Mouse (Mus musculus): ENCODE results near the gene Filip1. TPM values are rescaled to one million over a fixed set of nuclear protein-coding genes. Genes with fewer than 3 reads are reported as not detected.

Filip1 gene
- polyA plus RNA-seq, 1 experiment from 2014 or later: 0.27 TPM

DNA sequence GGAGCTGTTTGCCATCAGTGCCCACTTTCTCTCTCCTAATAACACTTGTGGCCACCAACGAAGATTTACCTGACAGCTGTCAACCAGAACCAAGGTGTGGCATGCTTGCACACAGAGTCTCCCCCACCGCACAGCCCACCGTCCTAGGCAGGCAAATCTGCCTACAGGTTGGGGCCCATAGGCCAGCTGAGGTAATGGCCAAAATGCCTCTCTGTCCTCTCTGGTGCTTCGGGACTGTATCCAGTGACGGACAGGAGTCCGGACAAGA, 90.2 kb downstream of the Filip1 start:
- ATAC-seq (ENCODE audit: low read depth) (no peak), DNase-seq (no peak)
- H3K36me3 ChIP-seq: no peaks in the 10 kb centered on the region
- H3K4me3 ChIP-seq (replicated peaks): no peak overlapping the region
- no peak overlapping the region for H3K27ac ChIP-seq
- no peak overlapping the region for H3K4me2 ChIP-seq
- WGBS (ENCODE audit: insufficient replicate concordance): 71% methylated on average over 6 of the region's 6 CpGs
- H3K27me3 ChIP-seq: no peaks in the 10 kb centered on the region
- no peaks in the 10 kb centered on the region for H3K9me3 ChIP-seq (replicated peaks)
- H3K9ac ChIP-seq: no peak overlapping the region
- H3K4me1 ChIP-seq (replicated peaks): 0 out of 2 replicates have a peak, but pooled peaks cover 3% of the 10 kb centered on the region

DNA sequence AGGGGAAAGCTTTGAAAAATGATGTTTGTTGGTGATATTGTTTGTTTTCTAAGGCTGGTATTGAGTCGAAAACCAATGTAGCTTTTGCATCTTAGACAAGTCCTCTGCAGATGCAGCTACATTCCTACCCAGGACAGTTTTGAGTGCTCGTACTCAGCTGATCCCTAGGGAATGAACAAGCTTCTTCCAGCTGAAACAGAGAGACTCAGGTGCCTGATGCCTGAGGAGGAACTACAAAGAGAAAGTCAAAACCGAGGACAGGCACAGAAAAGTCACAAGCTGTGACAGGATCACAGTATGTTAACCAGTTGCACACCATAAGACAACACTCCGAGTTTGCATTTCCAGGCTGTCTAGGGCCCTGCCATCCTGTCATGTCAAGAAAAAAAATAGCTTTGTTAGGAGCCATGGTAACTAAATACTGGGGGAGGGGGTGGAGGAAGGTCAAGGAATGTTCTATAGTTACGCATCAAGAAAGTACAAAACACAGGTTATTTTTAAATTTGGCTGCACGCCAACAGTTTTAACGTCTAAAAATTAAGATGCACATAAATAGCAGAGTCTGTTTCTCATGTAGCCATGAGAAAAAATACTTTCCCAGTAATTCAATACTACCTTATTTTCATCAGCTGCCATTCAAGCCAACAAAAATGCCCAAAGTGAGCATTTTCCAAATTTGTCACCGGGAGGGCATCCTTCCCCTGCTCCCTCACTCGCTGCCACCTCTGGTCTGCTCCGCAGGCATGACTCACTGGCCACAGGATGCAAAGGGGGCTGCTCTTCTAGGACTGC, 90.8 kb downstream of the Filip1 start:
- H3K9me3 ChIP-seq (replicated peaks): no peaks in the 10 kb centered on the region
- DNase-seq (no peak), ATAC-seq (ENCODE audit: low read depth) (no peak)
- H3K4me2 ChIP-seq: no peak overlapping the region
- WGBS (ENCODE audit: insufficient replicate concordance): 54% methylated on average over 10 of the region's 10 CpGs
- no peaks in the 10 kb centered on the region for H3K36me3 ChIP-seq
- H3K27me3 ChIP-seq: no peaks in the 10 kb centered on the region
- no peak overlapping the region for H3K9ac ChIP-seq
- no peak overlapping the region for H3K4me3 ChIP-seq (replicated peaks)
- H3K27ac ChIP-seq: no peak overlapping the region
- 0 out of 2 replicates have a peak, but pooled peaks cover 3% of the 10 kb centered on the region for H3K4me1 ChIP-seq (replicated peaks)

DNA sequence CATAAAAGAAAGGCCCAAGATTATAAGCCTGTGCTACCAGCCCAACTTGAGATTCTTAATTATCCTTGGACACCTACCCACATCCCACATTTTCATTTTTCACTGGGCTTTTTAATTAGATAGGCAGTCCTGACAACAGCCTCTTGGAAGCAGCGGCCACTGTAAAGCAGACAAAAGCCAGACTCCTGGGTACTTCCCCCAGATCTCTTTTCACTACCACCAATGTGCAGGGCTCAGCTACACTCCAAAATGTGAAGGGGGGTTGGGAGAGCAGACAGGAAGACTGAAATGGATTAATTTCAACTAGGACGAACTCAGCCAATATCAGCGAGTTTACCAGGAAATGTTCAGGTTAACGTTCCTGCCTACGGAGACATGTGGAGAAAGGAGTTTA, 92.1 kb downstream of the Filip1 start:
- H3K9ac ChIP-seq: no peak overlapping the region
- no peaks in the 10 kb centered on the region for H3K9me3 ChIP-seq (replicated peaks)
- H3K4me3 ChIP-seq (replicated peaks): no peak overlapping the region
- 61% methylated on average over 5 of the region's 5 CpGs for WGBS (ENCODE audit: insufficient replicate concordance)
- H3K4me2 ChIP-seq: no peak overlapping the region
- no peaks in the 10 kb centered on the region for H3K36me3 ChIP-seq
- H3K4me1 ChIP-seq (replicated peaks): 0 out of 2 replicates have a peak, but pooled peaks cover 3% of the 10 kb centered on the region
- no peaks in the 10 kb centered on the region for H3K27me3 ChIP-seq
- DNase-seq: no peak
- no peak overlapping the region for H3K27ac ChIP-seq
- ATAC-seq (ENCODE audit: low read depth): no peak

DNA sequence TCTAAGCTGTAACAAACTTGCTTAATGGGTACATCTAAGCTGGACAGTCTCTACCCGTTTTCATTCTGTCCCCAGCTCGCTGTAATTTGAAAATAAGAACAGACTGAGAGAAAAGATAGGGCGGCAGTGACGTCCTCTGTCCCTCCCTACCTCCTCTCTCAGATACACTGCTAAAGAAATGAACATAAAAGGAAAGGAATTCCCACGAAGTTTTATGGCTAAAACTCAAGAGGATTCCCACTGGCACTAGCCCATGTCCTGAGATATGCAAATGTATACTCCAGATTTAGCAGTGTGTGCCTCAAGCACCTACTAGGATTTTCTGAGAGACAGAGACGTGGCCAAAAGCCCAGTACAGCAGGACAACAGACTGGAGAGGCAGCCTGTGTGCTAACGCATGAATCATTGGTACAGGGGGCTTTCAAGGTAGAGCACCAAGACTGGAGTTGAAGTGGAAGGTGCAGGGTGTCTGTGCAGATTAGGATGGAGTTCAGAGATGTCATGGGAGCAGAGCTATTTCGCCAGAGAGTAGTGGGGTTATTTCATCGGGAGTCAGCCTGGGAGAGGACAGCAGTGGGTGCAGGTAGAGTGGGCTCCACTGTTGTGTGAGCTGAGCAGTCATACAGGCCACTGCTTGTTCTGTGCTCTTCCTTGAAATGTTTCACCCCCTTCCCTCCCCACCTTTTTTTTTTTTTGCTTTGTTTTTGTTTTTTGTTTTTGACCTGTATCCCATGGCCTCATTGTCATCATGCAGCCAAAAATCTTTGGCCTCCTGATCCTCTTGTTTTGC, 92.7 kb downstream of the Filip1 start:
- no peak overlapping the region for H3K4me3 ChIP-seq (replicated peaks)
- H3K27me3 ChIP-seq: no peaks in the 10 kb centered on the region
- H3K4me1 ChIP-seq (replicated peaks): 0 out of 2 replicates have a peak, but pooled peaks cover 3% of the 10 kb centered on the region
- no peak overlapping the region for H3K27ac ChIP-seq
- no peak for ATAC-seq (ENCODE audit: low read depth)
- 33% methylated on average over 9 of the region's 9 CpGs for WGBS (ENCODE audit: insufficient replicate concordance)
- DNase-seq: no peak
- no peaks in the 10 kb centered on the region for H3K36me3 ChIP-seq
- no peak overlapping the region for H3K9ac ChIP-seq
- H3K9me3 ChIP-seq (replicated peaks): no peaks in the 10 kb centered on the region
- H3K4me2 ChIP-seq: no peak overlapping the region

DNA sequence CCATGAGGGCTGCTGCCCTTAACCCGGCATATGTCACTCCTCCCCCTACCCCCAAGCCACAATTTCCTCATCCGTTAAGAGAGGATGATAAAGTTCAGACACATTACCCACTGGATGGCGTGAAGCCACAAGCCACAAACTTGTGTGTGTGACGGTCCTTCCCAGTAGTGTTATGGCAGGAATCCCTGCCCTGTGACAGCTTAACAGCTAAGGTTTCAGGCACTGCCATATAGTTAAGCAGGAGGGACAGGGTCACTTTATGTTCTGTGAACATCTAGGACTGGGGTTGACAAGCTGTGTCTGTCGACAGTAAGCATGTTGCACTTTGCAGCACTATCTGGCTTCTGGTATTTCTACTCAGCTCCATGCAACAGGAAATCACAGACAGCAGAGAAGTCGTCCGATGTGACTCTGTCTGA, 93.3 kb downstream of the Filip1 start:
- H3K4me1 ChIP-seq (replicated peaks): 0 out of 2 replicates have a peak, but pooled peaks cover 3% of the 10 kb centered on the region
- ATAC-seq (ENCODE audit: low read depth): no peak
- H3K9me3 ChIP-seq (replicated peaks): no peaks in the 10 kb centered on the region
- no peak overlapping the region for H3K9ac ChIP-seq
- WGBS (ENCODE audit: insufficient replicate concordance): 7% methylated on average over 7 of the region's 7 CpGs
- H3K27me3 ChIP-seq: no peaks in the 10 kb centered on the region
- no peak overlapping the region for H3K27ac ChIP-seq
- no peak for DNase-seq
- no peak overlapping the region for H3K4me2 ChIP-seq
- no peak overlapping the region for H3K4me3 ChIP-seq (replicated peaks)
- no peaks in the 10 kb centered on the region for H3K36me3 ChIP-seq

DNA sequence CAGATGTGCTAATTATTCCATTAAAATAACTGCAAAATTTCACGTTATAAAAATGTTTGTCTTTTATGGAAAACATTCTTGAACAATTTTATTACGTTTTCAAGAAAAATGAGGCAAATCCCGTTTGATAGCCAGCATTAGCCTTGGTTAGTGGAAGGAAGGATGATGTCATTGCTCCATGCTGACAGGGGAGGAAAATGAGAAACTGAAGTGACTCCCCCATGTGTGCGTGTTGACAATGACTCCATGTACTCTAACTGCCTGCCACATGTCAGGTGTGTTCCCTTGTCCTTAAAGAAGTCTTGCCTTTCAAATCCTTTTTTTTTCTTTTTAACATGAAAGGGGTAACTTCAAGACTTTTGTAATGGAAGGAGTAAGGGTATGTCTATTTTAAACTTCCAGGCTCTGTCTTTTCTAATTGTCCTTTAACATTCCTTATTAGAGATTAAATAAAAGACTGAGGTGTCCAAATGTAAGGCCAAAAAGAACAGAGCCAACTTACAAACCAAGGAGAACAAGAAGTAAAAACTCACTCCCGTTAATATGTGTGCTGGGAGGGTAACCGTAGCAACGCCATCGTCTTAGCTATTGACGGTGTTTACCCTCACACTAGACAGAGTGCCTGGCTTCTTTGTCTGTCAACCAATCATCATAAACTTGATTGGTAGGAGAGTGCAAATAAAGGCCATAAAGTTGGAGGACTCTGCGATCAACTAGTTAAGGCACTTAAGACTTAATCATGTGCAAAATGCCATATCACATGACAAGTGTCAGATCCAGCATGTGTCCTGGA, 94.1 kb downstream of the Filip1 start:
- 0 out of 2 replicates have a peak, but pooled peaks cover 3% of the 10 kb centered on the region for H3K4me1 ChIP-seq (replicated peaks)
- no peaks in the 10 kb centered on the region for H3K36me3 ChIP-seq
- H3K4me2 ChIP-seq: no peak overlapping the region
- no peak overlapping the region for H3K4me3 ChIP-seq (replicated peaks)
- ATAC-seq (ENCODE audit: low read depth) (no peak), DNase-seq (no peak)
- H3K27ac ChIP-seq: no peak overlapping the region
- 55% methylated on average over 10 of the region's 10 CpGs for WGBS (ENCODE audit: insufficient replicate concordance)
- no peak overlapping the region for H3K9ac ChIP-seq
- no peaks in the 10 kb centered on the region for H3K9me3 ChIP-seq (replicated peaks)
- no peaks in the 10 kb centered on the region for H3K27me3 ChIP-seq

DNA sequence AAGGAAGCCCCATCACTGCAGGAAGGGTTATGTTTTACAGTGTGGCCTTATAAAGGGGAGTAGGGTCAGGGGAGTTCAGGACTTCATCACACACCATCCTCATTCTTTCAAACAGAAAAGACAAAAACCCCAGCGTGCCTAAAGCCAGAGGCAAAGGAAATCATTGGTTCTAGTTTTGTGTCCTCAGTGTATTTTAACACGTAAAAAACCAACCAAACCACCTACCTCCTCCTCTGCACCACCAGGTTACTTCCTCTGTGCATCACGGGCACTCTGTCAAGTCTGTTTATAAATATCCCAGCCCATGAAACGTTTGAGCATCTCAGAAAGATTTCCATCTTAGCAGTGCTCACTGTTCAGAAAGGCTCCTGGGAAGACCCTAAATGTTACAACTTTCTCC, 98.4 kb downstream of the Filip1 start:
- Histone ChIP-seq H3K27ac (no peak overlapping the region), H3K4me1 (replicated peaks) (no peaks in the 10 kb centered on the region), H3K9ac (no peak overlapping the region), H3K4me3 (replicated peaks) (no peak overlapping the region), H3K4me2 (no peak overlapping the region), H3K27me3 (no peaks in the 10 kb centered on the region), H3K36me3 (no peaks in the 10 kb centered on the region), H3K9me3 (replicated peaks) (no peaks in the 10 kb centered on the region)
- ATAC-seq (ENCODE audit: low read depth) (no peak), DNase-seq (no peak)
- WGBS (ENCODE audit: insufficient replicate concordance): 26% methylated on average over 4 of the region's 4 CpGs

DNA sequence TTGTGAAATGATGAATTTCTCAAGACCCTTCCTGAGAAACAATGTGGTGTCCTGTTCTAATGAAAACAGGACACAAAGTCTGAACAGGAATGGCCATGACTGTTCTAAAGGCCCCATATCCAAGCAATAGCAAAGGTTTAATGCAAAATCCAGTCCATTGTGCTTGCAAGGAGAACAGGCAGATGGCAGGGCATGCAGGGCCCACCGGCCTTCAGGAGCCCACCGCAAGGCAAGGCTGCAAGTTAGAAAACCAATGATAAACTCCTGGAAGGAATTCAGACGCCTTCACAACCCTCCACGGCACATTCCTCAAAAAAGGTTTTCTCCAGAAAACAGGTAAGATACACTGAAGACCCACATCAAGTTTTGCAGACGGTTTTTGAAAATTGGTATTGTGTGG, 99.7 kb downstream of the Filip1 start:
- no peak overlapping the region for H3K4me2 ChIP-seq
- no peaks in the 10 kb centered on the region for H3K4me1 ChIP-seq (replicated peaks)
- H3K4me3 ChIP-seq (replicated peaks): no peak overlapping the region
- no peak overlapping the region for H3K9ac ChIP-seq
- no peaks in the 10 kb centered on the region for H3K36me3 ChIP-seq
- 62% methylated on average over 5 of the region's 5 CpGs for WGBS (ENCODE audit: insufficient replicate concordance)
- H3K9me3 ChIP-seq (replicated peaks): no peaks in the 10 kb centered on the region
- H3K27ac ChIP-seq: no peak overlapping the region
- no peaks in the 10 kb centered on the region for H3K27me3 ChIP-seq
- ATAC-seq (ENCODE audit: low read depth) (no peak), DNase-seq (no peak)

DNA sequence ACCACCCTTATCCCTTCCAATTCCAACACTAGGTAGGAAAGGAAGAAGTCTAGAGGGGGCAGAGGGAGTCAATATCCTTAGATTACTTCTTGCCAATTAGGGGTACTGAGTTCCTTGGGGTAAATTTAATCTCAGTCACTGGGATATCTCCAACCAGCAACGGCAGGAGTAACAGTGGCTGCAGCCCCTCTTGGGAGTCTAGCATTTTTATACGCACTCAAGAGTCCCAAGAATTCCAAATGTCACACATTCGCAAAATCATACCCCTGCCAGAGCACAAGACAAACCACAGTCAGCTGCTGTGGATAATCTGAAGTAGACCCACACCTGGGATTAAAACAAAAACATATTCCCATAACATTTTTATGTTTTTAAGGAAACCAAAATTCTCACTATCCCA, 102.5 kb downstream of the Filip1 start:
- Histone ChIP-seq H3K9ac (no peak overlapping the region), H3K4me2 (no peak overlapping the region), H3K9me3 (replicated peaks) (no peaks in the 10 kb centered on the region), H3K36me3 (no peaks in the 10 kb centered on the region), H3K27me3 (no peaks in the 10 kb centered on the region), H3K4me3 (replicated peaks) (no peak overlapping the region), H3K4me1 (replicated peaks) (no peaks in the 10 kb centered on the region), H3K27ac (no peak overlapping the region)
- ATAC-seq (ENCODE audit: low read depth) (no peak), DNase-seq (no peak)
- 75% methylated on average over 3 of the region's 3 CpGs for WGBS (ENCODE audit: insufficient replicate concordance)

DNA sequence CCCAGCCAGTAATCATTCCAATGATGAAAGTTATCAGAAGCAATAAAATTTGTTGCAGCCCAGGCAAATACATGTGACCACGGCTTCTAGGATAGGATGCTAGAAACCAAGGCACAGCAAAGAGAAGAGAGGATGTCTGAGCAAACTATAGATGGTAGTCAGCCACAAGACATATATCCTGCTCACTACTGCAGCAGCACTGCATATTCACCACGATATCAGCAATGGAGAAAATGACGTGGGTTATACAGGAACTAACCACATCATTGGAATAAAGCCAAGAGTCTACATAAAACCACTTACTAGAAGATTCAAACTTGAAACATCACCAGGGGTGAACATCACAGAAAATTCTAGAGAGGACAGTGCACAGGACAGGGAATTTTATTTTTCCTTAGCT, 113.8 kb downstream of the Filip1 start:
- ATAC-seq (ENCODE audit: low read depth) (no peak), DNase-seq (no peak)
- Histone ChIP-seq H3K27me3 (no peaks in the 10 kb centered on the region), H3K27ac (no peak overlapping the region), H3K4me3 (replicated peaks) (no peak overlapping the region), H3K4me2 (no peak overlapping the region), H3K4me1 (replicated peaks) (peaks cover 5% of the 10 kb centered on the region), H3K36me3 (no peaks in the 10 kb centered on the region), H3K9ac (no peak overlapping the region), H3K9me3 (replicated peaks) (no peaks in the 10 kb centered on the region)
- 48% methylated on average over 3 of the region's 3 CpGs for WGBS (ENCODE audit: insufficient replicate concordance)

DNA sequence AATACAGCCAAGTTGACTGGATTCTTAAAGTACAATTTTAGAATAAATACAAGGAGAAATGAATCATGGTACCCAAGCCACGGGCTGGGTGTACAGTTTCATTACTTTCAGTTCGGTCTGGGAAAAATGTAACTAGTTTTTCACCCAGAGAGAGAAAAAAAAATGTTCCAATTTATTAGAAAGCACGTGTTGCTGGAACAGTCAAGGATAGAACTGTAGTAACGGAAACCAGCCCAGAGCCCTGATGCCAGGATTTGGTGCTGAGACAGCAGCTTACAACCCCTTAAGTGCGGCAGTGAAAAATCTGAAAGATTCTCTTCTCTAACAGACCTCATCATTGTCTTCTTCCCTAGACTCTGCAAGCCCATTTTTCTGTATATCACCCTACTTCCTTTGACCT, 118.0 kb downstream of the Filip1 start:
- no peaks in the 10 kb centered on the region for H3K27me3 ChIP-seq
- H3K9ac ChIP-seq: no peak overlapping the region
- WGBS (ENCODE audit: insufficient replicate concordance): 65% methylated on average over 5 of the region's 5 CpGs
- no peak overlapping the region for H3K4me2 ChIP-seq
- peaks cover 15% of the 10 kb centered on the region for H3K4me1 ChIP-seq (replicated peaks)
- DNase-seq (no peak), ATAC-seq (ENCODE audit: low read depth) (no peak)
- no peaks in the 10 kb centered on the region for H3K9me3 ChIP-seq (replicated peaks)
- no peaks in the 10 kb centered on the region for H3K36me3 ChIP-seq
- H3K27ac ChIP-seq: no peak overlapping the region
- H3K4me3 ChIP-seq (replicated peaks): no peak overlapping the region

All from liver, embryonic 13.5 days (tissue).